Mouse (Mus musculus) mature B cell (primary cell): ENCODE data around the gene Rab5c.

Experiments
- in situ Hi-C: fragments of 300-500 bp; cut with MboI; formaldehyde crosslinking; loops from 2 replicates; pipeline ENCODE4 v1.14.3; 2019

The Rab5c gene

DNA sequence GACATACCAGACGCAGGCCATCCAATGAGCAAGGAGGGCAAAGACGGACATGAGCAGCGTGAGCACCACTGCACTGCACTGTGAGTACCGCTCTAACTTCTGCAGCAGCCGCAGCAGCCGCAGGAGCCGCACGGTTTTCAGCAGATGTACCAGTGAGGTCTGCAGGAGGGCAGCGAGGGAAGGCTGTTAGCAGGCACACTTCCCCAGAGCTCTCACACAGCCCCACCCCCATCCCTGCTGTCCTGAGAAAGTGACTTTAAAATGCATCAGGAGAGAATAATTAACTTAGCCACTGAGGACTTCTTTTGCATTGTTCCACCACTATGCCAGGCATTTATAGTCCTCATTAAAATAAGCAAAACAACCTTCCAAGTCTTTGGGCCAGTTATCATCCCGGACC, 14.3 kb upstream of the Rab5c start:
- in situ Hi-C loops = no loop called here

DNA sequence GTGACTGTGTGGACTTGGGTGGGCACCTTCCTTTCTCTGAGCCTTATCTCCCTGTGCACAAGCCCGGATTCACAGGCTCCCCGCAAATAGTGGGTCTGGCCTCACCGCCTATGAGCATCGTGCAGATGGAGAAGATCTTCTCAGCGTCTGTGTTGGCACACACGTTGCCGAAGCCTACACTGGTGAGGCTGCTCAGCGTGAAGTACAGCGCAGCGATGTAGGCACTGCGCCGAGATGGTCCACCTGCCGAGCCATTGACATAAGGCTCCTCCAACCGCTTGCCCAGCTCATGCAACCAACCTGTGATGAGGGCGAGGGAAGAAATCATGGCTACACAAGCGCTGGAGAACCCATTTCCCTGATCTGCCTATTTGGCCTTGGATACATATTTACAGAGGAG, 12.1 kb upstream of the Rab5c start:
- in situ Hi-C loops = no loop called here

DNA sequence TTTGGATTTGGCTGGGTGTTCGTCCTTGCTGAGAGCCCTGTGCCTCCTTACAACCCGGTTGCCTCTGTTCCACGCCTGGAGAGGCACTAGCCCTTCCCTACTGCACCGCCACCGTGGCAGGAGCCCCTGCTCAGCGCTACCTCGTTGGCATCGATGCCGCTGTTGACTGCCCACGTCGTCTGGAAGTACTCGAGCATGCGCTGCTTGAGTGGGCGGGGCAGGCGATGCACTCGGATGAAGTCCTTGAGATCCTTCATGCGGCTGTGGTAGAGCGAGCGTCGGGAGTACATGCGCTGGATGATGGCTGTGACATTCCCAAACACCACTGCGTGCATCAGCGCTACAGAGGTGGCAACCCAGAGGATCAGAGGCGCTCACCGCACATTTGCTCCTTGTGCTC, 11.5 kb upstream of the Rab5c start:
- in situ Hi-C loops = no loop called here

DNA sequence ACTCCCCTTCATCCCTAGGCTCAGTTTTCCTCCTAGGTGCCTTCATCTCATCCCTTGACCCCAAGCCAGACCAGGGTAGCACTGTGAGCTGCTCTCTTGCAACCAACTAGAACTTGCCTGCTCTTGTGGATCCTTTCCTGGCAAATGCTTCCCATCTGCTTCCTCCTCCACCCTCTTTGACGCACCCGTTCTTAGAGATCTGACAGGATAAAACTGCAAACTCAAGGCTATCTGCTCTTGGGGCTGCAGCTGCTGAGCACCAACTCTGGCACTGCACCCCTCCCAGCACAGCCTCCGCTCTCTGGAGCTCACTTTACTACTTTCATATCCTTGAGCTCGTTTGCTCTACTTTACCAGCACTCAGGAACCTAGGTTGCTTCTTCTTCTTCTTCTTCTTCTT, 10.6 kb upstream of the Rab5c start:
- in situ Hi-C loops = no loop called here

- in situ Hi-C loops = no loop called here
Measured at GRCm38 (mm10) chr11:100747114-100747513, 9.1 kb upstream of the Rab5c start.

DNA sequence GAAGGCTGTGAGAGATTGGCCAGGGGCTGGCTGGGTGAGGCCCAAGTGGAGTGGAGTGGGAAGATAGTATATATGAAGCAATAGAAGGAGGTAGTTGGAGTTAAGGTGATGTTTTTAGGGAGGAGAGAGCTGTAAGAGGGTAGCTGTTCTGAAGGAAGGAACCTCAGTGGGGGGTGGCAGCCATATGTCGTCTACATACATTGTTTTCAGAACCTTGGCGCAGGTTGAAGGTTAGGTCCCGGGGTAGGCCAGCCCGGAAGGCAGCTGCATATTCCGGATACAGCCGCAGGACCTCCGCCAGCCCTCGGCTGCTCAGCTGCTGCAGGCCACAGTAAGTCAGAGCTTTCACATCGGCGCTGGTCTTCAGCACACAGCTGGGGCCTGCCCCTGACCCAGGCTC, 8.5 kb upstream of the Rab5c start:
- in situ Hi-C loops = no loop called here

- in situ Hi-C loops = no loop called here
Measured at GRCm38 (mm10) chr11:100745085-100745484, 7.1 kb upstream of the Rab5c start.

DNA sequence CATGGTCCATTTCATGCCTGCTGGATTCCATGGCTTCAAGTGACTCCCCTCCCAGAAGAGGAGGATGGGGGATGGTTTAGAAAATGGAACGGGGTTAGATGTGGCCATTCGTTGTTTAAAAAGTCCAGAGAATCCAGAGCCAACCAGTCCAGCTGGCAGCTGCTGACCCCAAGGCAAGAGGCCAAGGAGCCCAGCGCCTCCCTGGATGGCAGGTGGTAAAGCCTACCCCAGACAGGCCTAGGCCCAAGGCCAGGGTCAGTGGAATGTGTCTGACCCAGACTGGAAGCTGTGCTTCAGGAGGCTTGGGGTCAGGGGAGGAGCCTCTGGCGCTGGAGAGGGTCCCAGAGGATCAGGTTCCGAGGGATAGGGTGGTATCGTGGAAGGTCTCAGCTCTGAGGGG, 3.3 kb upstream of the Rab5c start:
- in situ Hi-C loops = no loop called here

GRCm38 (mm10) chr11:100738749-100739148, 734 bp upstream of the Rab5c start:
- in situ Hi-C loops = no loop called here

DNA sequence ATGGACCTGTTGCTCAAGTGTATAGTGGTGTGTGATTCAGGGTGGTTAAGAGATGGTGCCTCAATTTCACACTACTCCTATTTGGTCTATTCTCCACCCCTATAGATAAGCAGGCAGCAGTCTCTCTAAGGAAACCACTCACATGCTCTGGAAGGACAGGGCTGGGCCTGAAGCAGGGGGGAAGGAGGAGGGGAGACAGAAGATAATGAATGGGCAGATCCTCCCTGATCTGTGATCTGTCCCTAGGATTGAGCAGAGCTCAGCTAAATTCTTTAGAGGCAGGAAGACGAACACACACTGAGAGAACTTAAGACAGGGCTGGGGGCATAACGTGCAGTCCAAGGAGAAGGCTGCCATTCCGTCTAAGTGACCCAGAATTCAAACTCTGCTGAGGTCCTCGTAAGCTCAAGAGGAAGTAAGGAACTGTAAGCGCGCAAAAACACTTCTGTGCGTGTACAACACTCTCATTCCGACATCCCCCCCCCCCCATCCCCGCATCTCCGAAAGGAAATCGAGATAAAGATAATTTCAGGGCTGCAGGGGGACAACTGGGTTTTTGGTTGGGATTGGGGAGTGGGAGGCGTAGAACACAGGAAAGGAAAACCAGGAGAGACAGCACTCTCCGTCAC, 796 bp downstream of the Rab5c start:
- in situ Hi-C loops = no loop called here

DNA sequence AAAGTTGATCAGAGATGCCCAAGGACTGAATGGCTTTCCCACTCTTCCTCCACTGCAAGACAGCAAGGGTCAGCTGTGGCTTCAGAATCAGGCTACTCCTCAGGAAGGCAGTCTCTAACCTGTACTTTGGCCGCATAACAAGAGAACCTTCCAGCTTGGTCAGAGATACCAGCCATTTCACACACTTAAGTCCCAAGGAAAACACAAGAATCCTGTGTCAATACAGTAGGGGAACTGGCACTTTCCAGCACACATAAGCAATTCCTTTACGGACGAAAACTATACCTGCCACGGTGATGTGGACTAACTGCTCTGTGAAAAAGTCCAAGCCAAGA, 1.3 kb downstream of the Rab5c start:
- in situ Hi-C loops = no loop called here

- in situ Hi-C loops = no loop called here
Measured at GRCm38 (mm10) chr11:100735954-100736745, 1.9 kb downstream of the Rab5c start.

DNA sequence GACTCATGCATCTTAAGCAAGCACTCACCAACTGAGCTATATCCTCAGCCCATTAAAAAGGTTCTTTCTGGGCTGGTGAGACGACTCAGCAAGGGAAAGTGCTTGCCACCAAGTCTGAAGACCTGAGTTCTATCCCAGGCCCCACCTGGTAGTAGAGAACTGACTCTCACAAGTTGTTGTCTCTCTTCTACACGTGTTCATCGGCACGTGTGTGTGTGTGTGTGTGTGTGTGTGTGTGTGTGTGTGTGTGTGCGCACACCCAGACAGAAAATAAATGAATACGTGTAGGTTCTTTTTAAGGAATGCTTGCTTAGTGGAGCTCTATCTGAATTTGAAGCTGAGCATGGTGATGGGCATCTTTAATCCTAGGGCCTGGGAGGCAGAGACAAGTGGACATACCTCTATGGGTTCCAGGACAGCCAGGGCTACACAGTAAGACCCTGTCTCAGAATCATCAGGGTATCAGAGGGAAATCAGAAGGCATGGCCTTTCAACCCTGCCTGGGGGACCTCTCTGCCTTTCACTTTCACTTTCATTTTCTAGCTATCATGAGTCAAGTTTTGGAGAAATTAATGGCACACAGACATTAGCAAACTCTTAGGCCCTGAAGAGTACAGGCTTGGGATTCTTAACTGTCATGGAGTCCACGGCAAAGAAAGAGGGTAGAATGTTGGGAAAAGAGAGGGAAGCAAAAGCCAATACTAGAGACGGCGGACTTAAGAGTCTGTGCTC, 2.7 kb downstream of the Rab5c start:
- in situ Hi-C loops = no loop called here

- in situ Hi-C loops = no loop called here
Measured at GRCm38 (mm10) chr11:100730477-100731205, 7.4 kb downstream of the Rab5c start.

DNA sequence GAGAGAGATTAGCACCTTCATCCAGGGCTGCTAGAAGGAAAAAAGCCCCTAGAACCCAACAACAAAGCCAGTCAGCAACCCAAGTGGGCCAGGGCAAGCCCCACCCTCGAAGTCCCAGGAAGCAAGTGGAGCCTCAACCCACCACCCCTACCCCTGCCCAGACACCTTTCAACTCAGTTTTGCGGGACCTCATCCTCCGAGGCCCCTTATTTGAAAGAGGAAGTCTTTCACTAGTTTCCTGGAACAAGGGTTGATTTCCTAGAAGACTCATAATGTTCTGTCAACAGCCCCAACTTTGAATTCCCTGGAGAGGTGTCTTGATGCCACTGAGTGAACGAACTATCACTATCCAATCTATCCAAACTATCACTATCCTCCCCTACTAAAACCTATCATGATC, 8.0 kb downstream of the Rab5c start:
- in situ Hi-C loops = no loop called here

- in situ Hi-C loops = no loop called here
Measured at GRCm38 (mm10) chr11:100728601-100729000, 9.4 kb downstream of the Rab5c start.

GRCm38 (mm10) chr11:100727201-100727600, 10.8 kb downstream of the Rab5c start:
- in situ Hi-C loops = no loop called here

- in situ Hi-C loops = no loop called here
Measured at GRCm38 (mm10) chr11:100724919-100725512, 13.0 kb downstream of the Rab5c start.

DNA sequence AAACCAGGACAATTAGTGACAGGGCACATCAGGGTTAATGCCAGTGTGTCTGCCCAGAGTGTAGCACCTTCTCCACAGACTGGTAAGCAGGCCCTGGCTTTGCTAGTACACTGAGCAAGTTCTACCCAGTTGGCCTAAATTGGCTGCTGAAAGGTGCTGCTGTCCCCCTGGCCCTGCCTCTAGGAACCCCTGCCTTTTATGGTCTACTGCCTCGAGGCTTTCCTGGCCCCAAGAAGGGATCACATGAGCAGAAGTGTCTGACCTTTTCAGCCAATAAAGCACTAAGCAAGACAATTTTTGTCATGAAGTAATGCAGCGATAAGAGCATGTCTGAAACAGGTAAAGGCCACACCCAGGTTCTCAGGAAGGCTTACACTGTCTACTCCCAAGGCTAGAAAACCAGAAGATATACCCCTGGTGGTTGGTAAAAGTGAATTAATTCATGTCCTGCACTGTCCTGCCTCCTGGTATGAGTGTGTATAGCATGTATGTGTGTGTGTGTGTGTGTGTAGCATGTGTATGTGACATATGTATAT, 15.5 kb downstream of the Rab5c start:
- in situ Hi-C loops = no loop called here

GRCm38 (mm10) chr11:100721776-100722492, 16.1 kb downstream of the Rab5c start:
- in situ Hi-C loops = no loop called here

DNA sequence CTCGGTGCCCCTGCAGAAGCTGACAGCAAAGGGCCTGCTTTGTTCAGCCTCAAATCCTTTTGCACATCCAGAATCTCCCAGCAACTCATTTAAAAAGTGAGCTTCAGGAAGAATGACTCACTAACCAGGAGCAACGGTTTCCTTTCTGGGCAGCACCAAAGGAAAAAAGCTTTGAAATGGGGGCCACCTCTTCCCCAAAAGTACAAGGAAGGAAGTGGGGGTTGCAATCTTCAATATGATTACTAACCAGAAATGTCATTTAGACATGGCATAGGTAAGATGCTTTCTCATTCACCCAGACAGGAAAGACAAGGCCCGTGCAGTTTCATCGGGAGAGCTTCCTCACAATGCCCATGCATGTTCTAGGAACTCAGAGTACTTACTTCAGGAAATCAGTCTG, 16.8 kb downstream of the Rab5c start:
- in situ Hi-C loops = no loop called here
